Mouse (Mus musculus) embryonic facial prominence, embryonic 13.5 days (tissue): ENCODE results near the gene Alkbh3. TPM values are rescaled to one million over a fixed set of nuclear protein-coding genes. Genes with fewer than 3 reads are reported as not detected.

Experiments
- ATAC-seq: fragments of 200-750 bp; cut with Nextera tagmentation; 2 replicates; pipeline ENCODE4 v1.8.0; 2017; ENCODE audit warnings: low read depth; ENCODE audit not compliant: insufficient number of reproducible peaks, insufficient read depth, low FRiP score, low TSS enrichment
- H3K27ac ChIP-seq: fragments of 300-500 bp; sonication (generic); 2 replicates; pipeline ENCODE4 v1.5.1; 2015; ENCODE audit warnings: moderate library complexity, mild to moderate bottlenecking, inconsistent platforms
- H3K27me3 ChIP-seq: fragments of 300-500 bp; sonication (generic); 2 replicates; pipeline ENCODE4 v1.6.1; 2015; ENCODE audit warnings: mild to moderate bottlenecking, inconsistent platforms
- H3K36me3 ChIP-seq: fragments of 300-500 bp; sonication (generic); 2 replicates; pipeline ENCODE4 v1.6.1; 2015; ENCODE audit warnings: mild to moderate bottlenecking, inconsistent platforms
- H3K4me1 ChIP-seq: fragments of 300-500 bp; sonication (generic); 2 replicates; pipeline ENCODE4 v1.6.1; 2015; ENCODE audit warnings: inconsistent platforms
- H3K4me2 ChIP-seq: fragments of 300-500 bp; sonication (generic); 2 replicates; pipeline ENCODE4 v1.6.1; 2015; ENCODE audit warnings: moderate library complexity, mild to moderate bottlenecking, inconsistent platforms
- H3K4me3 ChIP-seq: fragments of 300-500 bp; sonication (generic); 2 replicates; pipeline ENCODE4 v1.5.1; 2015; ENCODE audit warnings: mild to moderate bottlenecking, inconsistent platforms
- H3K9ac ChIP-seq: fragments of 300-500 bp; sonication (generic); 2 replicates; pipeline ENCODE4 v1.6.1; 2015; ENCODE audit warnings: mild to moderate bottlenecking, inconsistent platforms
- H3K9me3 ChIP-seq: fragments of 300-500 bp; sonication (generic); 2 replicates; pipeline ENCODE4 v1.6.1; 2016; ENCODE audit warnings: inconsistent platforms
- WGBS: fragments of 180-500 bp; shearing (Covaris S2); methylation state at CpG from one replicate; pipeline ENCODE4 v1.1.7; 2015; ENCODE audit warnings: mixed read lengths; 5-methylcytosine and 5-hydroxymethylcytosine counted together
- polyA plus RNA-seq: library from polyadenylated mRNA; unstranded; fragments of >200 nt; fragmentation: Nextera tagmentation; extraction: Ambion mirVana; gene quantifications from 2 replicates; pipeline ENCODE4 v1.2.1, GENCODE M21; 2015

Alkbh3 gene
- polyA plus RNA-seq, 1 experiment from 2014 or later: 80.7 TPM

- Histone ChIP-seq H3K9me3 (no peaks in the 10 kb centered on the region), H3K4me3 (no peak overlapping the region), H3K4me1 (peaks cover 7% of the 10 kb centered on the region; the same call in 1 of the 2 replicates), H3K4me2 (no peak overlapping the region), H3K36me3 (peaks cover 14% of the 10 kb centered on the region; the same call in 1 of the 2 replicates), H3K27me3 (no peaks in the 10 kb centered on the region), H3K9ac (no peak overlapping the region), H3K27ac (no peak overlapping the region)
- no peak for ATAC-seq
- 54% methylated on average over 5 of the region's 5 CpGs for WGBS
These were observed 33.1 kb upstream of the Alkbh3 start for GRCm38 (mm10) chr2:94043662-94044061.

- H3K4me2 ChIP-seq: no peak overlapping the region
- H3K27ac ChIP-seq: no peak overlapping the region
These were observed 31.9 kb upstream of the Alkbh3 start for GRCm38 (mm10) chr2:94042461-94042860.

GRCm38 (mm10) chr2:94040391-94041125, 30.0 kb upstream of the Alkbh3 start:
- H3K36me3 ChIP-seq: peaks cover 14% of the 10 kb centered on the region; the same call in 1 of the 2 replicates
- H3K27ac ChIP-seq: no peak overlapping the region
- no peak overlapping the region for H3K4me3 ChIP-seq
- H3K9me3 ChIP-seq: no peaks in the 10 kb centered on the region
- no peak overlapping the region for H3K4me2 ChIP-seq
- H3K9ac ChIP-seq: no peak overlapping the region
- H3K27me3 ChIP-seq: no peaks in the 10 kb centered on the region
- H3K4me1 ChIP-seq: peaks cover 4% of the 10 kb centered on the region; the same call in 1 of the 2 replicates
- ATAC-seq: no peak
- WGBS: 86% methylated on average over 5 of the region's 5 CpGs

More at GRCm38 (mm10) chr2:94042461-94042860, 31.9 kb upstream of the Alkbh3 start:
- no peak overlapping the region for H3K9ac ChIP-seq
- ATAC-seq: no peak
- H3K4me3 ChIP-seq: no peak overlapping the region
- peaks cover 6% of the 10 kb centered on the region; the same call in 1 of the 2 replicates for H3K4me1 ChIP-seq
- peaks cover 14% of the 10 kb centered on the region; the same call in 1 of the 2 replicates for H3K36me3 ChIP-seq
- H3K27me3 ChIP-seq: no peaks in the 10 kb centered on the region
- H3K9me3 ChIP-seq: no peaks in the 10 kb centered on the region
- 92% methylated on average over 3 of the region's 3 CpGs for WGBS

- WGBS: 68% methylated on average over 9 of the region's 9 CpGs
- no peaks in the 10 kb centered on the region for H3K9me3 ChIP-seq
- H3K4me2 ChIP-seq: no peak overlapping the region
- ATAC-seq: no peak; the same call in 1 of the 2 replicates
- H3K27me3 ChIP-seq: no peaks in the 10 kb centered on the region
- H3K36me3 ChIP-seq: peaks cover 18% of the 10 kb centered on the region; the same call in 1 of the 2 replicates
- no peak overlapping the region for H3K4me3 ChIP-seq
- no peak overlapping the region for H3K9ac ChIP-seq
- no peaks in the 10 kb centered on the region for H3K4me1 ChIP-seq
- H3K27ac ChIP-seq: no peak overlapping the region
These were observed 25.1 kb upstream of the Alkbh3 start for GRCm38 (mm10) chr2:94035428-94036331.

- Histone ChIP-seq H3K27me3 (no peaks in the 10 kb centered on the region), H3K4me2 (no peak overlapping the region), H3K9ac (no peak overlapping the region), H3K27ac (no peak overlapping the region), H3K4me3 (no peak overlapping the region), H3K9me3 (no peaks in the 10 kb centered on the region), H3K36me3 (peaks cover 14% of the 10 kb centered on the region; the same call in 1 of the 2 replicates), H3K4me1 (no peaks in the 10 kb centered on the region)
- ATAC-seq: no peak
These were observed 20.0 kb upstream of the Alkbh3 start for GRCm38 (mm10) chr2:94030602-94031001.

GRCm38 (mm10) chr2:94024637-94025036, 14.0 kb upstream of the Alkbh3 start:
- no peak for ATAC-seq

GRCm38 (mm10) chr2:94002331-94002730, 8.3 kb downstream of the Alkbh3 start:
- no peak overlapping the region for H3K4me2 ChIP-seq
- H3K4me3 ChIP-seq: no peak overlapping the region
- H3K27ac ChIP-seq: no peak overlapping the region
- peaks cover 88% of the 10 kb centered on the region for H3K36me3 ChIP-seq
- H3K4me1 ChIP-seq: no peaks in the 10 kb centered on the region
- ATAC-seq: no peak
- 7% methylated on average over 2 of the region's 2 CpGs for WGBS
- H3K27me3 ChIP-seq: no peaks in the 10 kb centered on the region
- H3K9me3 ChIP-seq: no peaks in the 10 kb centered on the region
- no peak overlapping the region for H3K9ac ChIP-seq

More at GRCm38 (mm10) chr2:94024637-94025036, 14.0 kb upstream of the Alkbh3 start:
- no peak overlapping the region for H3K9ac ChIP-seq
- H3K4me2 ChIP-seq: no peak overlapping the region
- 55% methylated on average over 6 of the region's 6 CpGs for WGBS
- no peaks in the 10 kb centered on the region for H3K9me3 ChIP-seq
- H3K27me3 ChIP-seq: no peaks in the 10 kb centered on the region
- no peaks in the 10 kb centered on the region for H3K36me3 ChIP-seq
- H3K4me3 ChIP-seq: no peak overlapping the region
- H3K4me1 ChIP-seq: no peaks in the 10 kb centered on the region
- no peak overlapping the region for H3K27ac ChIP-seq

- H3K27me3 ChIP-seq: no peaks in the 10 kb centered on the region
- H3K27ac ChIP-seq: no peak overlapping the region
- no peak overlapping the region for H3K4me2 ChIP-seq
- H3K36me3 ChIP-seq: peaks cover 88% of the 10 kb centered on the region
- H3K9ac ChIP-seq: no peak overlapping the region
- WGBS: 74% methylated on average over 4 of the region's 4 CpGs
- no peak for ATAC-seq
- no peaks in the 10 kb centered on the region for H3K9me3 ChIP-seq
- H3K4me1 ChIP-seq: no peaks in the 10 kb centered on the region
- no peak overlapping the region for H3K4me3 ChIP-seq
These were observed 8.7 kb downstream of the Alkbh3 start for GRCm38 (mm10) chr2:94001918-94002317.

GRCm38 (mm10) chr2:94001411-94001810, 9.2 kb downstream of the Alkbh3 start:
- WGBS: 80% methylated on average over 6 of the region's 6 CpGs
- peaks cover 88% of the 10 kb centered on the region for H3K36me3 ChIP-seq
- H3K4me1 ChIP-seq: no peaks in the 10 kb centered on the region
- ATAC-seq: no peak
- H3K27me3 ChIP-seq: no peaks in the 10 kb centered on the region
- H3K9ac ChIP-seq: no peak overlapping the region
- no peak overlapping the region for H3K4me3 ChIP-seq
- H3K27ac ChIP-seq: no peak overlapping the region
- H3K4me2 ChIP-seq: no peak overlapping the region
- no peaks in the 10 kb centered on the region for H3K9me3 ChIP-seq

- H3K9ac ChIP-seq: no peak within 1 kb of the TSS
- WGBS: 92% methylated on average over 6 of the region's 6 CpGs
- H3K27me3 ChIP-seq: no peaks in the 10 kb centered on the region
- no peaks in the 10 kb centered on the region for H3K9me3 ChIP-seq
- peaks cover 6% of the 10 kb centered on the region; the same call in 1 of the 2 replicates for H3K4me1 ChIP-seq
- H3K27ac ChIP-seq: no peak within 1 kb of the TSS
- no peak within 1 kb of the TSS for H3K4me3 ChIP-seq
- no peak within 1 kb of the TSS for H3K4me2 ChIP-seq
- H3K36me3 ChIP-seq: peaks cover 92% of the 10 kb centered on the region
- ATAC-seq: no peak
These were observed 14.4 kb downstream of the Alkbh3 start, which contains the start of gene Gm27027 for GRCm38 (mm10) chr2:93996254-93996653. Gene Gm27027, minus strand, starts transcription at chr2:93996354.

- ATAC-seq: no peak
- Histone ChIP-seq H3K9me3 (no peaks in the 10 kb centered on the region), H3K27ac (no peak overlapping the region), H3K4me3 (no peak overlapping the region), H3K4me1 (peaks cover 6% of the 10 kb centered on the region; the same call in 1 of the 2 replicates), H3K4me2 (no peak overlapping the region), H3K36me3 (peaks cover 91% of the 10 kb centered on the region), H3K27me3 (no peaks in the 10 kb centered on the region), H3K9ac (no peak overlapping the region)
- WGBS: 53% methylated on average over 3 of the region's 3 CpGs
These were observed 17.8 kb downstream of the Alkbh3 start for GRCm38 (mm10) chr2:93992810-93993209.
